Comparison of ENCODE assay signal across 1 mouse cellular context in genomic region chr6:124702784-124703103, GRCm38 (mm10).
TF ChIP-seq lines count a peak whose summit lies in the region.

No protein-coding gene starts in this region.

TF ChIP-seq in C2C12, 6 proteins besides CTCF, POLR2A, EP300 and RAD21:
- TF ChIP-seq FOSL1 (IDR thresholded peaks at IDR 0.05; ENCODE audit: insufficient read depth, low read length, poor library complexity, severe bottlenecking), result no peak
- no peak for TF ChIP-seq MYOG (IDR thresholded peaks at IDR 0.05; ENCODE audit: control insufficient read depth, extremely low read depth, insufficient read length)
- TF ChIP-seq CEBPB (IDR thresholded peaks at IDR 0.05; ENCODE audit: low read depth), result no peak
- no peak for TF ChIP-seq MYOD1 (IDR thresholded peaks at IDR 0.05; ENCODE audit: control insufficient read depth, insufficient read length, low read depth)
- TF ChIP-seq USF1 (IDR thresholded peaks at IDR 0.05; ENCODE audit: low read depth), result no peak
- no peak for TF ChIP-seq MAX (IDR thresholded peaks at IDR 0.05)
